ENCODE assay signal across 27 mouse cellular contexts in genomic region chr8:61933243-61933642, GRCm38 (mm10). TPM values are rescaled to one million over a fixed set of nuclear protein-coding genes. Genes with fewer than 3 reads are reported as not detected.
DNase-seq lines count a peak whose midpoint lies in the region; ATAC-seq and TF ChIP-seq lines count a peak whose summit lies in the region.
"Had no signal": no experiment of that assay in that cellular context is flagged by ENCODE, and none has a peak within 500 bp of the region (broad histone marks: within the 10 kb centered on the region; RNA-seq: fewer than 3 reads in every experiment).

No protein-coding gene starts in this region.

- 2% methylated on average over 2 of the region's 2 CpGs for WGBS in heart, embryonic 10.5 days
- 1% methylated on average over 2 of the region's 2 CpGs for WGBS in heart, embryonic 14.5 days
- 12% methylated on average over 2 of the region's 2 CpGs for WGBS in heart, adult 2 months
- 8% methylated on average over 2 of the region's 2 CpGs for WGBS in kidney, postnatal 0 days
- WGBS in kidney, adult 2 months = 26% methylated on average over 2 of the region's 2 CpGs

- H3K9me3 ChIP-seq in heart, embryonic 10.5 days = no peaks in the 10 kb centered on the region
- H3K9me3 ChIP-seq in heart, embryonic 14.5 days (ENCODE audit: control insufficient read depth, low read length) = no peaks in the 10 kb centered on the region
- H3K9me3 ChIP-seq in kidney, postnatal 0 days (replicated peaks; ENCODE audit: low read length) = no peaks in the 10 kb centered on the region
- H3K9me3 ChIP-seq: embryonic facial prominence, embryonic 15.5 days; forebrain, embryonic 10.5 days; G1E; hindbrain, embryonic 10.5 days; intestine, embryonic 15.5 days had no signal

- TF ChIP-seq EP300 in heart, adult 2 months (IDR thresholded peaks at IDR 0.05; ENCODE audit: insufficient read depth, low read depth, low read length) = no peak

- no peak overlapping the region for H3K9ac ChIP-seq in heart, embryonic 14.5 days (ENCODE audit: low read length)
- no peak overlapping the region for H3K9ac ChIP-seq in heart, adult 2 months (ENCODE audit: low read depth, low read length)
- H3K9ac ChIP-seq in kidney, postnatal 0 days (ENCODE audit: low read depth, low read length) = no peak overlapping the region
- H3K9ac ChIP-seq: embryonic facial prominence, embryonic 15.5 days; hindbrain, embryonic 14.5 days; intestine, embryonic 15.5 days had no signal

- no peak for TF ChIP-seq POLR2A in heart, adult 2 months (IDR thresholded peaks at IDR 0.05; ENCODE audit: insufficient read depth, low read depth, low read length)
- no peak for TF ChIP-seq POLR2A in kidney, adult 2 months (IDR thresholded peaks at IDR 0.05; ENCODE audit: low read depth, low read length)

- no peaks in the 10 kb centered on the region for H3K36me3 ChIP-seq in heart, embryonic 10.5 days
- no peaks in the 10 kb centered on the region for H3K36me3 ChIP-seq in heart, embryonic 14.5 days (ENCODE audit: control insufficient read depth, insufficient read depth, low read length)
- peaks cover 8% of the 10 kb centered on the region for H3K36me3 ChIP-seq in heart, adult 2 months (ENCODE audit: control insufficient read depth, insufficient read depth, low read length)
- H3K36me3 ChIP-seq in kidney, postnatal 0 days (ENCODE audit: insufficient read depth, low read length) = no peaks in the 10 kb centered on the region
- no peaks in the 10 kb centered on the region for H3K36me3 ChIP-seq in kidney, adult 2 months (ENCODE audit: control insufficient read depth, insufficient read depth, low read length)
- H3K36me3 ChIP-seq: embryonic facial prominence, embryonic 15.5 days; forebrain, embryonic 10.5 days; G1E; hindbrain, embryonic 10.5 days; intestine, embryonic 15.5 days had no signal

- TF ChIP-seq CTCF in heart, adult 2 months (IDR thresholded peaks at IDR 0.05) = no peak
- TF ChIP-seq CTCF in kidney, postnatal 0 days (IDR thresholded peaks at IDR 0.05; ENCODE audit: low read depth) = no peak
- no peak for TF ChIP-seq CTCF in kidney, adult 2 months (conservative IDR thresholded peaks at IDR 0.05; ENCODE audit: insufficient read depth, insufficient read length, low read depth, low read length)

- no peaks in the 10 kb centered on the region for H3K27me3 ChIP-seq in heart, embryonic 10.5 days (ENCODE audit: insufficient read depth, poor library complexity, severe bottlenecking)
- no peaks in the 10 kb centered on the region for H3K27me3 ChIP-seq in heart, embryonic 14.5 days (ENCODE audit: control insufficient read depth, insufficient read depth, low read length)
- no peaks in the 10 kb centered on the region for H3K27me3 ChIP-seq in heart, adult 2 months (ENCODE audit: control insufficient read depth, insufficient read depth, low read length)
- no peaks in the 10 kb centered on the region for H3K27me3 ChIP-seq in kidney, postnatal 0 days (ENCODE audit: insufficient read depth, low read length)
- H3K27me3 ChIP-seq in kidney, adult 2 months (replicated peaks; ENCODE audit: control insufficient read depth, insufficient read depth, low read length) = no peaks in the 10 kb centered on the region
- H3K27me3 ChIP-seq: embryonic facial prominence, embryonic 15.5 days; intestine, embryonic 15.5 days had no signal

- H3K4me1 ChIP-seq in heart, embryonic 10.5 days = peaks cover 35% of the 10 kb centered on the region
- H3K4me1 ChIP-seq in heart, embryonic 14.5 days (ENCODE audit: control insufficient read depth in 2 of 2, insufficient read depth in 2 of 2, low read length in 2 of 2) = peaks cover 10 to 26% of the 10 kb centered on the region in 2 experiments
- no peaks in the 10 kb centered on the region; the same call in 1 of the 2 replicates for H3K4me1 ChIP-seq in heart, adult 2 months (ENCODE audit: control insufficient read depth, insufficient read depth, low read length)
- no peaks in the 10 kb centered on the region for H3K4me1 ChIP-seq in kidney, postnatal 0 days (replicated peaks; ENCODE audit: insufficient read depth, low read length)
- no peaks in the 10 kb centered on the region for H3K4me1 ChIP-seq in kidney, adult 2 months (ENCODE audit: control insufficient read depth, insufficient read depth, low read length)
- H3K4me1 ChIP-seq: embryonic facial prominence, embryonic 15.5 days had no signal

- H3K79me2 ChIP-seq in heart, adult 2 months (replicated peaks; ENCODE audit: control insufficient read depth, insufficient read depth, low read length) = no peaks in the 10 kb centered on the region; the same call in 1 of the 2 replicates

- ATAC-seq in heart, embryonic 14.5 days (ENCODE audit: insufficient number of reproducible peaks, insufficient read depth, low FRiP score, low read depth) = peak; percentile 72; the same call in 1 of the 2 replicates
- ATAC-seq in kidney, postnatal 0 days (replicated peaks; ENCODE audit: low FRiP score, low read depth) = no peak
- ATAC-seq in cerebellum, adult (ENCODE audit: insufficient number of reproducible peaks, low FRiP score, low TSS enrichment) = no peak
- ATAC-seq: CD4-positive, CD25-positive, alpha-beta regulatory T cell, adult 4 months; forebrain, embryonic 14.5 days; intestine, embryonic 15.5 days had no signal

- intact Hi-C loops in heart, postnatal 14 days (cut with DNase I) = no loop called here
- intact Hi-C loops in heart, adult 2 months (cut with DNase I) = no loop called here

- no peak overlapping the region for H3K4me3 ChIP-seq in heart, embryonic 10.5 days
- H3K4me3 ChIP-seq in heart, embryonic 14.5 days (ENCODE audit: control insufficient read depth in 1 of 2, insufficient read depth in 1 of 2, low read depth in 1 of 2, low read length in 2 of 2) = no peak overlapping the region
- H3K4me3 ChIP-seq in heart, adult 2 months = no peak overlapping the region
- H3K4me3 ChIP-seq in kidney, postnatal 0 days (replicated peaks; ENCODE audit: low read depth, low read length) = no peak overlapping the region
- no peak overlapping the region for H3K4me3 ChIP-seq in kidney, adult 2 months (ENCODE audit: insufficient read depth, low read depth, low read length)
- H3K4me3 ChIP-seq: embryonic facial prominence, embryonic 15.5 days; erythroblast, embryonic 14.5 days; forebrain, embryonic 10.5 days; gastrocnemius, adult 2 months; hindbrain, embryonic 10.5 days; intestine, embryonic 15.5 days had no signal

- peak overlapping the region; percentile 80; the same call in 1 of the 2 replicates for H3K27ac ChIP-seq in heart, embryonic 10.5 days
- peak overlapping the region; percentile 29 to 71; a peak in 3 of 4 replicates for H3K27ac ChIP-seq in heart, embryonic 14.5 days (replicated peaks in 1 of 2; ENCODE audit: control insufficient read depth in 1 of 2, insufficient read depth in 1 of 2, low read depth in 2 of 2, low read length in 2 of 2)
- H3K27ac ChIP-seq in heart, adult 2 months = no peak overlapping the region
- no peak overlapping the region for H3K27ac ChIP-seq in kidney, postnatal 0 days
- H3K27ac ChIP-seq in kidney, adult 2 months (ENCODE audit: insufficient read depth, low read depth, low read length) = no peak overlapping the region
- H3K27ac ChIP-seq: embryonic facial prominence, embryonic 15.5 days; forebrain, embryonic 10.5 days; gastrocnemius, adult 2 months; hindbrain, embryonic 10.5 days; hindbrain, embryonic 14.5 days; intestine, embryonic 15.5 days had no signal

- H3K4me2 ChIP-seq in heart, embryonic 14.5 days (ENCODE audit: low read length) = no peak overlapping the region
- H3K4me2 ChIP-seq in kidney, postnatal 0 days (ENCODE audit: low read length) = no peak overlapping the region
- H3K4me2 ChIP-seq: embryonic facial prominence, embryonic 15.5 days; hindbrain, embryonic 14.5 days; intestine, embryonic 15.5 days had no signal

- no peak for DNase-seq in heart, embryonic 10.5 days (ENCODE audit: low spot score)
- DNase-seq in heart, postnatal 14 days = no peak
- DNase-seq in heart, adult 2 months = no peak
- peak; percentile 36 for DNase-seq in kidney, postnatal 0 days (ENCODE audit: low spot score)
- DNase-seq in kidney, adult 2 months = no peak
- DNase-seq: adrenal gland, adult 8-10 months; adrenal gland, postnatal 36 days; B cell, adult 2 months; cerebellum, adult 11 months; cerebellum, adult 8-10 months; cerebellum, postnatal 14 days; embryo, embryonic 11 days; gastrocnemius, adult 2 months; gastrocnemius, postnatal 25 days; kidney, adult 18-20 months had no signal

RNA-seq across cellular contexts. Expression of gene Ddx60, which starts 5.4 kb away (rescaled TPM):
- 0.57 and 2.0 TPM in 2 replicates for polyA plus RNA-seq in heart, embryonic 10.5 days (2016; fragmentation: Nextera tagmentation; extraction: Ambion mirVana)
- total RNA-seq in heart, postnatal 14 days (2021) = 1 to 10 TPM in 1 of 2 experiments, under 1 TPM in 1; 1.00 to 1.7 TPM
- 3.0 and 4.0 TPM in 2 replicates for polyA plus RNA-seq in heart, embryonic 14.5 days (2014; fragmentation: Nextera tagmentation; extraction: Ambion mirVana)
- total RNA-seq in heart, adult 2 months (2021) = 1 to 10 TPM; 1.1 to 1.7 TPM
- polyA plus RNA-seq in heart, adult 2 months (2012; rRNA removed) = 0.53 and 1.2 TPM in 2 replicates
- 3.3 and 4.0 TPM in 2 replicates for polyA plus RNA-seq in kidney, postnatal 0 days (2015; fragmentation: Nextera tagmentation; extraction: Ambion mirVana)
- polyA plus RNA-seq in kidney, adult 2 months (2012; rRNA removed) = 0.38 and 0.95 TPM in 2 replicates
- polyA plus RNA-seq: erythroblast, embryonic 14.5 days; G1E had no signal

RNA-seq across cellular contexts. Expression of gene Palld, which starts 30.8 kb away (rescaled TPM):
- 167 and 228 TPM in 2 replicates for polyA plus RNA-seq in heart, embryonic 10.5 days (2016; fragmentation: Nextera tagmentation; extraction: Ambion mirVana)
- 100 to 1,000 TPM; 263 to 269 TPM for total RNA-seq in heart, postnatal 14 days (2021)
- polyA plus RNA-seq in heart, embryonic 14.5 days (2014; fragmentation: Nextera tagmentation; extraction: Ambion mirVana) = 187 and 200 TPM in 2 replicates
- 100 to 1,000 TPM; 169 to 188 TPM for total RNA-seq in heart, adult 2 months (2021)
- 60.3 and 70.8 TPM in 2 replicates for polyA plus RNA-seq in heart, adult 2 months (2012; rRNA removed)
- 49.7 and 57.7 TPM in 2 replicates for polyA plus RNA-seq in kidney, postnatal 0 days (2015; fragmentation: Nextera tagmentation; extraction: Ambion mirVana)
- 37.3 and 47.5 TPM in 2 replicates for polyA plus RNA-seq in kidney, adult 2 months (2012; rRNA removed)
- total RNA-seq: granulocyte monocyte progenitor cell, adult 5-6 weeks had no signal
- polyA plus RNA-seq: G1E had no signal

Comparison
In these comparisons a context has a peak if more than half of its experiments do, and no peak if none do; other contexts are left out.
1. H3K27ac ChIP-seq: peak in heart, embryonic 10.5 days (single experiment) and heart, embryonic 14.5 days (2 of 2); none in heart, adult 2 months (single experiment), kidney, postnatal 0 days (single experiment) and kidney, adult 2 months (single experiment).